Mouse (Mus musculus) liver, embryonic 18 days (tissue): ENCODE measurements around the gene Gm648. TPM values are rescaled to one million over a fixed set of nuclear protein-coding genes. Genes with fewer than 3 reads are reported as not detected.

Experiments
- polyA plus RNA-seq: library from polyadenylated mRNA; depleted of rRNA; stranded (reverse); fragments of >200 nt; gene quantifications from 2 replicates; pipeline ENCODE4 v1.2.3, GENCODE M21; 2012; rRNA removed

Gene Gm648
- polyA plus RNA-seq, result not detected in 2 replicates

DNA sequence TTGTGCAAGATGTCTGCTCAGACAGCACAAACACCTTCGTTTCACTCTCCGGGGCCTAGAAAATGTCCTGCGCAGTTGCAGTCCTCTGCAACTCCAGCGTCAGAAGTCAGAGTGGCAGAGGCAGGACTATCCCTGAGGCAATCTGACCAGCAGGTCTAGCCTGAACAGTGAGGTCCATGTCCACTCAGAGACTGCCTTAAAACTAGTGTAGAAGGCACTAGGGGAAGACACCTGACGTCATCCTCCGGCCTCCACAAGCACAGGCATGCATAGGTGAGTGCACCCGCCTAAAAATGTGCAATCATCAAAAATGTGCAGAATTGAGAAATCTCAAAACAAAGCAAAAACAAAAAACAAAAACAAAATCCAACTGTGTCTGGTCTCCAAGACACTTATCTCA lies at the start of gene Gm648:
TSS of gene Gm648 (minus strand) at position 101 of the 400 bp plus-strand sequence.

GRCm38 (mm10) chrX:56597887-56598640 lies 48.7 kb upstream of the Gm648 start, which contains the start of gene Mmgt1:
TSS of gene Mmgt1 (minus strand) at chrX:56598069.

GRCm38 (mm10) chrX:56524442-56524841 lies 25.0 kb downstream of the Gm648 start, which contains the start of gene Gm10477:
TSS of gene Gm10477 (plus strand) at chrX:56524742.

Other genes starting within 250 kb of the Gm648 start
- gene Zfp449, start 203.2 kb downstream of the Gm648 start, polyA plus RNA-seq, result 0.61 and 0.66 TPM in 2 replicates
- 0.29 and 0.34 TPM in 2 replicates for gene Smim10l2a, start 175.0 kb downstream of the Gm648 start, polyA plus RNA-seq
- gene Gm2174, start 101.6 kb downstream of the Gm648 start, polyA plus RNA-seq, result not detected in 2 replicates
- 47.0 and 53.6 TPM in 2 replicates for gene Ints6l, start 94.7 kb downstream of the Gm648 start, polyA plus RNA-seq
- not detected in 2 replicates for gene Gm10477, start 24.9 kb downstream of the Gm648 start, polyA plus RNA-seq
- gene Mmgt1, start 48.5 kb upstream of the Gm648 start, polyA plus RNA-seq, result 4.3 and 4.4 TPM in 2 replicates
- 3.2 and 3.6 TPM in 2 replicates for gene Slc9a6, start 60.2 kb upstream of the Gm648 start, polyA plus RNA-seq
- 18.0 and 18.7 TPM in 2 replicates for gene Fhl1, start 182.2 kb upstream of the Gm648 start, polyA plus RNA-seq